15 mouse cellular contexts compared by ENCODE assay signal in the genomic region with DNA sequence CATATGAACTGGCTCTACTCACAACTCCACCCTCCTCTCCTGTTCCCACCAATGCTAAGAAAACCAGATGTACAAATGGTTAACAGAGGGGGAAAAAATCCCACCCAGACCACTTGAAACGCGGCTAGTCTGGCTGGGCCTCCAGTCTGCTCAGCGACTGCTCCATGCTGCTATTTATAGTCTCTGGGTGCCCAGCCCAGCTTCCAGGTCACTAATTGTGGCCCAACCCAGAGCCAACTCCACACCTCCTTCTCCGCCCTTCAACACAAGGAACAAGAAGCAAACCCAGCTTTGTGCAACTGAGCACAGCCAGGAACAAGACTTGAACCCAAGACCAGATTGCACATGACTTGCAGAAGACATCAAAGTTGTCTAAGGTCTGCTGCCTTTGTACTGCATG. TPM values are rescaled to one million over a fixed set of nuclear protein-coding genes. Genes with fewer than 3 reads are reported as not detected.
DNase-seq lines count a peak whose midpoint lies in the region; ATAC-seq and TF ChIP-seq lines count a peak whose summit lies in the region.
"Had no signal": no experiment of that assay in that cellular context is flagged by ENCODE, and none has a peak within 500 bp of the region (broad histone marks: within the 10 kb centered on the region; RNA-seq: fewer than 3 reads in every experiment).

No protein-coding gene starts in this region.

- no peaks in the 10 kb centered on the region for H3K9me3 ChIP-seq in lung, postnatal 0 days (ENCODE audit: low read length)
- H3K9me3 ChIP-seq: hindbrain, embryonic 13.5 days; midbrain, embryonic 15.5 days had no signal

- H3K36me3 ChIP-seq in lung, postnatal 0 days (ENCODE audit: insufficient read depth, low read length): no peaks in the 10 kb centered on the region
- H3K36me3 ChIP-seq: hindbrain, embryonic 13.5 days; midbrain, embryonic 15.5 days had no signal

- H3K27ac ChIP-seq in gastrocnemius, adult 2 months: peak overlapping the region; percentile 61
- H3K27ac ChIP-seq in lung, postnatal 0 days (ENCODE audit: low read length): no peak overlapping the region
- no peak overlapping the region for H3K27ac ChIP-seq in cerebellum, adult 2 months (ENCODE audit: insufficient read depth, low read length)
- H3K27ac ChIP-seq: hindbrain, embryonic 13.5 days; midbrain, embryonic 15.5 days had no signal

- TF ChIP-seq EP300 in lung, postnatal 0 days (IDR thresholded peaks at IDR 0.05): no peak

- peak overlapping the region; percentile 52 for H3K4me3 ChIP-seq in gastrocnemius, adult 2 months
- H3K4me3 ChIP-seq in lung, postnatal 0 days (ENCODE audit: low read depth, low read length): no peak overlapping the region
- no peak overlapping the region for H3K4me3 ChIP-seq in cerebellum, adult 2 months (replicated peaks; ENCODE audit: insufficient read depth, low read depth, low read length)
- H3K4me3 ChIP-seq: hindbrain, embryonic 13.5 days; midbrain, embryonic 15.5 days had no signal

- no peaks in the 10 kb centered on the region for H3K27me3 ChIP-seq in lung, postnatal 0 days (replicated peaks; ENCODE audit: insufficient read depth, low read length)
- H3K27me3 ChIP-seq in cerebellum, adult 2 months (ENCODE audit: control insufficient read depth, insufficient read depth, low read length): no peaks in the 10 kb centered on the region
- H3K27me3 ChIP-seq: midbrain, embryonic 15.5 days had no signal

- no peak for TF ChIP-seq CTCF in gastrocnemius, adult 2 months (IDR thresholded peaks at IDR 0.05)
- TF ChIP-seq CTCF in lung, postnatal 0 days (IDR thresholded peaks at IDR 0.05): no peak
- TF ChIP-seq CTCF in cerebellum, adult 2 months (IDR thresholded peaks at IDR 0.05; ENCODE audit: borderline replicate concordance, insufficient read depth, low read depth, low read length): no peak

- 30% methylated on average over 4 of the region's 4 CpGs for WGBS in lung, postnatal 0 days
- WGBS in cerebellum, adult 2 months: 48% methylated on average over 4 of the region's 4 CpGs

- no peak for TF ChIP-seq POLR2A in cerebellum, adult 2 months (IDR thresholded peaks at IDR 0.05; ENCODE audit: borderline replicate concordance, insufficient read depth, low read length)

- intact Hi-C loops in gastrocnemius, adult 2 months (cut with DNase I): no loop called here
- intact Hi-C loops in heart, postnatal 36 days (cut with DNase I): no loop called here

- no peak overlapping the region for H3K9ac ChIP-seq in lung, postnatal 0 days (replicated peaks; ENCODE audit: low read depth)
- H3K9ac ChIP-seq: hindbrain, embryonic 13.5 days; midbrain, embryonic 15.5 days had no signal

- peak; percentile 57 for DNase-seq in gastrocnemius, adult 2 months
- DNase-seq in gastrocnemius, postnatal 10 days: no peak
- DNase-seq in lung, postnatal 0 days (ENCODE audit: low spot score): peak; percentile 12
- no peak for DNase-seq in lung, postnatal 4 days
- peak; percentile 9 to 15 for DNase-seq in heart, postnatal 36 days
- no peak for DNase-seq in spleen, adult 18-20 months
- DNase-seq in layer of hippocampus, adult 18-20 months (ENCODE audit: low spot score in 2 of 2): no peak
- no peak for DNase-seq in cerebellum, adult 2 months
- DNase-seq: cerebellum, postnatal 14 days; gastrocnemius, postnatal 36 days; kidney, adult 18-20 months; kidney, postnatal 4 days; right cerebral cortex, postnatal 14 days had no signal

- no peak for ATAC-seq in lung, postnatal 0 days
- ATAC-seq: midbrain, embryonic 15.5 days had no signal

- peaks cover 3% of the 10 kb centered on the region; the same call in 1 of the 2 replicates for H3K4me1 ChIP-seq in lung, postnatal 0 days (ENCODE audit: insufficient read depth, low read depth, low read length)
- no peaks in the 10 kb centered on the region for H3K4me1 ChIP-seq in cerebellum, adult 2 months (ENCODE audit: control insufficient read depth, insufficient read depth, low read length)
- H3K4me1 ChIP-seq: hindbrain, embryonic 13.5 days; midbrain, embryonic 15.5 days had no signal

- no peak overlapping the region for H3K4me2 ChIP-seq in lung, postnatal 0 days (replicated peaks; ENCODE audit: low read depth, low read length)
- H3K4me2 ChIP-seq: hindbrain, embryonic 13.5 days; midbrain, embryonic 15.5 days had no signal

RNA-seq across cellular contexts. Expression of a gene that starts 54.5 kb away (rescaled TPM):
- under 1 TPM; 0.11 to 0.18 TPM for total RNA-seq in gastrocnemius, adult 2 months (2021)
- under 1 TPM; 0.16 to 0.23 TPM for total RNA-seq in gastrocnemius, postnatal 10 days (2021)
- polyA plus RNA-seq in lung, postnatal 0 days (2015; fragmentation: Nextera tagmentation; extraction: Ambion mirVana): 0.10 and 0.16 TPM in 2 replicates
- under 1 TPM in 1 of 2 experiments, not detected in 1; 0.14 TPM for total RNA-seq in heart, postnatal 36 days (2021)
- under 1 TPM; 0.20 to 0.32 TPM for total RNA-seq in layer of hippocampus, adult 18-20 months (2021)
- polyA plus RNA-seq in cerebellum, adult 2 months (2012; rRNA removed): 0.33 and 0.49 TPM in 2 replicates

Comparison
In these comparisons a context has a peak if more than half of its experiments do, and no peak if none do; other contexts are left out.
1. DNase-seq: peak in gastrocnemius, adult 2 months (single experiment), lung, postnatal 0 days (single experiment) and heart, postnatal 36 days (2 of 2); none in gastrocnemius, postnatal 10 days (single experiment), lung, postnatal 4 days (0 of 2), spleen, adult 18-20 months (0 of 2), layer of hippocampus, adult 18-20 months (0 of 2) and cerebellum, adult 2 months (0 of 2).